Mouse (Mus musculus): ENCODE data around the gene Ppp2r5a. TPM values are rescaled to one million over a fixed set of nuclear protein-coding genes. Genes with fewer than 3 reads are reported as not detected.
"Not testable (repeated sequence)": the region's sequence is repeated elsewhere in the genome, so short reads cannot be mapped to it uniquely, and the experiment has no call there.

Gene Ppp2r5a
- polyA plus RNA-seq, 1 experiment from 2014 or later, result 13.1 TPM

DNA sequence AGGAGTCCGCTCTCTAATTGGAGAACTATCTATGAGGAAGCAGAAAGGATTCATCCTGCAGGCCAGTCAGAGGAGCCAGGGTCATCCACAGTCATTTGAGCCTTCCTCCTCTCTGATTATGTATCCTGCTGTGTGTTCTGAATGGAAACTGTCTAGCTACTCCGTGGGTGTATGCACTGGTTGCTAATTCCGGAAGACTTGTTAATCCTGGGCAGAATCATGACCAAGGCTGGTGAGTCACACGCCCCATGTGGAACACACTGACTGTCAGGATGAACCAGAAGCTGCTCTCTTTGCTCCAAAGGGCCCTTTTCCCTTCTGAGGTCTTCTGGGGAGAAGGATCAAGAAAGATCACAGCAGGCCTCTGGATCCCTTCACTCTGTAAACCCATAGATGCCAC lies 35.5 kb upstream of the Ppp2r5a start:
- no peaks in the 10 kb centered on the region for H3K4me1 ChIP-seq (replicated peaks; ENCODE audit: control insufficient read depth, insufficient read depth, low read length)
- no peaks in the 10 kb centered on the region for H3K27me3 ChIP-seq (ENCODE audit: control insufficient read depth, insufficient read depth, low read length)
- ATAC-seq (ENCODE audit: low FRiP score) (no peak), DNase-seq (ENCODE audit: low spot score) (no peak)
- 59% methylated on average over 4 of the region's 4 CpGs for WGBS
- H3K9ac ChIP-seq (ENCODE audit: low read depth, low read length), result no peak overlapping the region
- no peaks in the 10 kb centered on the region for H3K9me3 ChIP-seq (ENCODE audit: control insufficient read depth, low read length)
- no peak overlapping the region for H3K4me3 ChIP-seq (ENCODE audit: low read depth, low read length)
- no peaks in the 10 kb centered on the region for H3K36me3 ChIP-seq (ENCODE audit: control insufficient read depth, insufficient read depth, low read length)
- no peak overlapping the region for H3K4me2 ChIP-seq (replicated peaks; ENCODE audit: low read depth, low read length)
- no peak overlapping the region for H3K27ac ChIP-seq (ENCODE audit: low read depth, low read length)

GRCm38 (mm10) chr1:191436647-191437046 lies 33.6 kb upstream of the Ppp2r5a start:
- no peaks in the 10 kb centered on the region for H3K36me3 ChIP-seq (ENCODE audit: control insufficient read depth, insufficient read depth, low read length)
- H3K27me3 ChIP-seq (ENCODE audit: control insufficient read depth, insufficient read depth, low read length), result no peaks in the 10 kb centered on the region
- ATAC-seq (ENCODE audit: low FRiP score) (no peak), DNase-seq (ENCODE audit: low spot score) (no peak)
- H3K4me1 ChIP-seq (replicated peaks; ENCODE audit: control insufficient read depth, insufficient read depth, low read length), result no peaks in the 10 kb centered on the region
- no peak overlapping the region for H3K4me3 ChIP-seq (ENCODE audit: low read depth, low read length)
- no peak overlapping the region for H3K9ac ChIP-seq (ENCODE audit: low read depth, low read length)
- no peak overlapping the region for H3K27ac ChIP-seq (ENCODE audit: low read depth, low read length)
- WGBS, result 40% methylated on average over 3 of the region's 3 CpGs
- no peaks in the 10 kb centered on the region for H3K9me3 ChIP-seq (ENCODE audit: control insufficient read depth, low read length)
- no peak overlapping the region for H3K4me2 ChIP-seq (replicated peaks; ENCODE audit: low read depth, low read length)

GRCm38 (mm10) chr1:191435359-191435758 lies 32.3 kb upstream of the Ppp2r5a start:
- no peak for DNase-seq (ENCODE audit: low spot score)
- no peaks in the 10 kb centered on the region for H3K9me3 ChIP-seq (ENCODE audit: control insufficient read depth, low read length)
- no peak for ATAC-seq (ENCODE audit: low FRiP score)
- no peaks in the 10 kb centered on the region for H3K36me3 ChIP-seq (ENCODE audit: control insufficient read depth, insufficient read depth, low read length)
- no peak overlapping the region for H3K4me2 ChIP-seq (replicated peaks; ENCODE audit: low read depth, low read length)
- no peak overlapping the region for H3K4me3 ChIP-seq (ENCODE audit: low read depth, low read length)
- no peak overlapping the region for H3K27ac ChIP-seq (ENCODE audit: low read depth, low read length)
- H3K4me1 ChIP-seq (replicated peaks; ENCODE audit: control insufficient read depth, insufficient read depth, low read length), result no peaks in the 10 kb centered on the region
- WGBS, result 29% methylated on average over 1 of the region's 1 CpGs
- H3K27me3 ChIP-seq (ENCODE audit: control insufficient read depth, insufficient read depth, low read length), result no peaks in the 10 kb centered on the region
- no peak overlapping the region for H3K9ac ChIP-seq (ENCODE audit: low read depth, low read length)

DNA sequence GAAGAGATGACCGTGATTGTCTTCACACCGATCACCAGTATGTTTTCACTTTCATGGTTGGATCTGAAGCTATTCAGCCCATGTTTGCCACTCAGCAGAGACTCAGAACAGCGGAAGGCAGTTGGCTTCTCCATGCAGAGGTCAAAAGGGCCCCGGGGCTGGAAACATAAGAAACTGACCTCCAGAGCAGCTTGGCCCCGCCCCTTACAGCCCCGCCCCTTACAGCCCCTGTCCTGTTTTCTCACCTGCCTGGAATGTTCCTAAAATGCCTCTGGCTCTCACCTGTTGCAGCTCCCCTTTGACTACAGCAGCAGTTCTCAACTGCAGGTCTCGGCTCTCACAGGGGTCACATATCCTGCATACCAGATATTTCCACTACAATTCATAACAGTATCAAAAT lies 29.5 kb upstream of the Ppp2r5a start:
- ATAC-seq (ENCODE audit: low FRiP score) (no peak), DNase-seq (ENCODE audit: low spot score) (no peak)
- 36% methylated on average over 7 of the region's 7 CpGs for WGBS
- Histone ChIP-seq H3K4me2 (replicated peaks; ENCODE audit: low read depth, low read length) (no peak overlapping the region), H3K9ac (ENCODE audit: low read depth, low read length) (no peak overlapping the region), H3K4me1 (replicated peaks; ENCODE audit: control insufficient read depth, insufficient read depth, low read length) (no peaks in the 10 kb centered on the region), H3K27me3 (ENCODE audit: control insufficient read depth, insufficient read depth, low read length) (no peaks in the 10 kb centered on the region), H3K4me3 (ENCODE audit: low read depth, low read length) (no peak overlapping the region), H3K9me3 (ENCODE audit: control insufficient read depth, low read length) (no peaks in the 10 kb centered on the region), H3K27ac (ENCODE audit: low read depth, low read length) (no peak overlapping the region), H3K36me3 (ENCODE audit: control insufficient read depth, insufficient read depth, low read length) (no peaks in the 10 kb centered on the region)

DNA sequence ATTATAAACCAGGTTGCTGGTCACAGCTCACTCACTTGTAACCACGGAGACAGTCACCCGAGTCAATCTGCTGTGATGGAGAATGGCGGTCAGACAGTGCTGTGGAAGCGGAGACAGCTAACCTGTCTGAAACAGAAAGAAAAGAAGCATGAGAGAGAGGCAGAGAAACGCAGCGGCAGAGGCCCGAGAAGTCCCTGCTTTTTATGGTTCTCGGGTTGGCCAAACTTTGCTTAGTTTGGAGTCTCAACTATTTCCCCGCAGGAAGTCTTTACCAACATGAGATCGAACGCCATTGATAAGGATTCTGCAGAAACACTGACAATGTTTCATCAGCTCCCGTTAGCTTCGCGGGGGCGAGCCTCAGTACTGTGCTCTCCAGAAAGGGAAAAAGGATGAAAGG lies 29.0 kb upstream of the Ppp2r5a start:
- H3K9me3 ChIP-seq (ENCODE audit: control insufficient read depth, low read length), result no peaks in the 10 kb centered on the region
- H3K4me2 ChIP-seq (replicated peaks; ENCODE audit: low read depth, low read length), result no peak overlapping the region
- 85% methylated on average over 15 of the region's 15 CpGs for WGBS
- ATAC-seq (ENCODE audit: low FRiP score) (no peak), DNase-seq (ENCODE audit: low spot score) (no peak)
- no peaks in the 10 kb centered on the region for H3K36me3 ChIP-seq (ENCODE audit: control insufficient read depth, insufficient read depth, low read length)
- H3K27ac ChIP-seq (ENCODE audit: low read depth, low read length), result no peak overlapping the region
- no peak overlapping the region for H3K9ac ChIP-seq (ENCODE audit: low read depth, low read length)
- H3K4me1 ChIP-seq (replicated peaks; ENCODE audit: control insufficient read depth, insufficient read depth, low read length), result no peaks in the 10 kb centered on the region
- no peak overlapping the region for H3K4me3 ChIP-seq (ENCODE audit: low read depth, low read length)
- H3K27me3 ChIP-seq (ENCODE audit: control insufficient read depth, insufficient read depth, low read length), result no peaks in the 10 kb centered on the region

DNA sequence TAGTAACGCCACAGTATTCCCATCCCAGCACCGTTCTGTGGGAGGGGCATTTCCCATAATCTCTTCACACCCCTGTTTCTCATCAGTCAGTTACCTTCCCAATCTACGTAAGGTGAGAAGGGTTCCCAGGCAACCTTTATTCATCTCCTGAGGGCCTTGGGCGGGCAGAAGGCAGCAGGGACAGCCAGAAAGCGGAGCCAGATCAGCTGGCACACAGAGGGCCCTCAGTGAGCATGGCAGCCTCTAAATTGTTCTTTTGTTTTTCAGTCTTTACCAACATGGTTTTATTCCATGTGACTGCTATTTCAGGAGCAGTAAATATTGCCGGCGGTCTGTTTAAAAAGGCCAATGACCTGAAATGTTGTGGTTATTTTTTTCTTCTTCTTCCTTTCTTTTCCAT lies 27.0 kb upstream of the Ppp2r5a start:
- DNase-seq (ENCODE audit: low spot score) (no peak), ATAC-seq (ENCODE audit: low FRiP score) (no peak)
- WGBS, result 79% methylated on average over 7 of the region's 7 CpGs
- Histone ChIP-seq H3K27me3 (ENCODE audit: control insufficient read depth, insufficient read depth, low read length) (no peaks in the 10 kb centered on the region), H3K27ac (ENCODE audit: low read depth, low read length) (no peak overlapping the region), H3K36me3 (ENCODE audit: control insufficient read depth, insufficient read depth, low read length) (no peaks in the 10 kb centered on the region), H3K4me2 (replicated peaks; ENCODE audit: low read depth, low read length) (no peak overlapping the region), H3K9me3 (ENCODE audit: control insufficient read depth, low read length) (no peaks in the 10 kb centered on the region), H3K4me1 (replicated peaks; ENCODE audit: control insufficient read depth, insufficient read depth, low read length) (no peaks in the 10 kb centered on the region), H3K4me3 (ENCODE audit: low read depth, low read length) (no peak overlapping the region), H3K9ac (ENCODE audit: low read depth, low read length) (no peak overlapping the region)

DNA sequence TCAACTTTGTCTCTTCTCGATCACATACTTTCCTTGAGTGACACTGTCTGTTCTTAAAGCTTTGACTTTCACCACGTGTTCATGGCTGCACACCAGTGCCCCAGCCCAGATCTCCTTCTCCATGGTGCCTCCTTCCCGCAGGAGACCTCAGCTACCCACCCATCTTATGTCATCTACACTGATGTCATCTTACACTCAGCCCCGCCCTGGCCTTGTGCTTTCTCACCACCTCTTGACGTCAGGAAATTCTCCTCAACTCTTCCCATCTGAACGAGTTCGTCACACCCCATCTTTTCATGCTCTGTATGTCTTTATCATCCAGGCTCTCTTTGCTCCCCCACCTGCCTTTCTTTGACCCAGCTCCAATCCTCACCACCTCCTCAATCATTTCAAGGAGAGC lies 22.8 kb upstream of the Ppp2r5a start:
- Histone ChIP-seq H3K9ac (ENCODE audit: low read depth, low read length) (no peak overlapping the region), H3K4me1 (replicated peaks; ENCODE audit: control insufficient read depth, insufficient read depth, low read length) (no peaks in the 10 kb centered on the region), H3K4me2 (replicated peaks; ENCODE audit: low read depth, low read length) (no peak overlapping the region), H3K36me3 (ENCODE audit: control insufficient read depth, insufficient read depth, low read length) (no peaks in the 10 kb centered on the region), H3K9me3 (ENCODE audit: control insufficient read depth, low read length) (no peaks in the 10 kb centered on the region), H3K27me3 (ENCODE audit: control insufficient read depth, insufficient read depth, low read length) (no peaks in the 10 kb centered on the region), H3K4me3 (ENCODE audit: low read depth, low read length) (no peak overlapping the region), H3K27ac (ENCODE audit: low read depth, low read length) (no peak overlapping the region)
- no peak for ATAC-seq (ENCODE audit: low FRiP score)
- DNase-seq (ENCODE audit: low spot score), result no peak
- WGBS, result 77% methylated on average over 7 of the region's 7 CpGs

DNA sequence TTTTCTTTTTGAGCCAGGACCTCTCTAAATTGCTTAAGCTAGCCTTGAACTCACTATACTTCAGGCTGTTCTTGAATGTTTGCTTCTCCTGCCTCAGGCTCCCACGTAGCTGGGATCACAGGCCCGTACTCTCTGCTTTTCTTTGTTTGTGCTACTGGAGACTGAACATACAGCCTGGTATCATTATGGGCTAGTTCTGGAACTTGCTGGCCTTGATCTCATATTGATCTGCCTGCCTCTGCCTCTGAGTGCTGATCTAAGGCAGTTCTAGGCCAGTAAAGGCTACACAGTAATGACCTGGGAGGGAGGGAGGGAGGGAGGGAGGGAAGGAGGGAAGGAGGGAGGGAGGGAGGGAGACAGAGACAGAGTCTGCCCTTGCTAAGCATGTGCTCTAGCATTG lies 20.1 kb upstream of the Ppp2r5a start:
- no peak for ATAC-seq (ENCODE audit: low FRiP score)
- Histone ChIP-seq H3K36me3 (ENCODE audit: control insufficient read depth, insufficient read depth, low read length) (no peaks in the 10 kb centered on the region), H3K4me1 (replicated peaks; ENCODE audit: control insufficient read depth, insufficient read depth, low read length) (no peaks in the 10 kb centered on the region), H3K4me3 (ENCODE audit: low read depth, low read length) (no peak overlapping the region), H3K9me3 (ENCODE audit: control insufficient read depth, low read length) (no peaks in the 10 kb centered on the region), H3K9ac (ENCODE audit: low read depth, low read length) (no peak overlapping the region), H3K27me3 (ENCODE audit: control insufficient read depth, insufficient read depth, low read length) (no peaks in the 10 kb centered on the region), H3K27ac (ENCODE audit: low read depth, low read length) (no peak overlapping the region), H3K4me2 (replicated peaks; ENCODE audit: low read depth, low read length) (no peak overlapping the region)
- no peak for DNase-seq (ENCODE audit: low spot score)
- WGBS, result 69% methylated on average over 2 of the region's 2 CpGs

DNA sequence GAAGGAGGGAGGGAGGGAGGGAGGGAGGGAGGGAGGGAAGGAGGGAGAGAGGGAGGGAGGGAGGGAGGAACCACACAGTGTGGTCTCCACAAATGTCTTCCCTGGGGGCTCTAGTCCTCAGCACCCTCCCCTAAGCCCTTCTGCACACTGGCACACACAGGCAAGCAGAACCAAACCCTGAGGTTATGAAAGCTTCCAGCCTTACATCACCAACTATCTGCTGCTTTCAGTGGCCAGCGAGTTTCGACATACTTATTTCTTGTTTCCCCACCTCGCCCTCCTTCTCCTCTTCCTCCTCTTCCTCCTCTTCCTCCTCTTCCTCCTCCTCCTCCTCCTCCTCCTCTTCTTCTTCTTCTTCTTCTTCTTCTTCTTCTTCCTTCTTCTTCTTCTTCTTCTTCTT lies 19.6 kb upstream of the Ppp2r5a start:
- H3K4me2 ChIP-seq (replicated peaks; ENCODE audit: low read depth, low read length); H3K9ac ChIP-seq (ENCODE audit: low read depth, low read length); H3K36me3 ChIP-seq (ENCODE audit: control insufficient read depth, insufficient read depth, low read length); ATAC-seq (ENCODE audit: low FRiP score); H3K4me1 ChIP-seq (replicated peaks; ENCODE audit: control insufficient read depth, insufficient read depth, low read length); H3K27ac ChIP-seq (ENCODE audit: low read depth, low read length); DNase-seq (ENCODE audit: low spot score); H3K4me3 ChIP-seq (ENCODE audit: low read depth, low read length); H3K27me3 ChIP-seq (ENCODE audit: control insufficient read depth, insufficient read depth, low read length); H3K9me3 ChIP-seq (ENCODE audit: control insufficient read depth, low read length): not testable (repeated sequence)
- WGBS, result 69% methylated on average over 3 of the region's 3 CpGs
